Mouse (Mus musculus) liver, adult 2 months (tissue): ENCODE measurements around the gene Ccl20.

Experiments
- CTCF ChIP-seq: fragments of 200-500 bp; IDR thresholded peaks from 2 replicates; pipeline ENCODE4 v1.5.1; 2011; ENCODE audit warnings: low read depth, low read length, control low read depth
- POLR2A ChIP-seq: fragments of 200-500 bp; IDR thresholded peaks from 2 replicates; pipeline ENCODE4 v1.6.1; 2011; ENCODE audit warnings: low read length, control low read depth; ENCODE audit not compliant: insufficient read depth; ENCODE audit errors: extremely low read depth

GRCm38 (mm10) chr1:83138721-83139120, 22.2 kb downstream of the Ccl20 start:
- TF ChIP-seq CTCF (no peak), POLR2A (no peak)
